Mouse (Mus musculus): ENCODE results near the gene Gss. TPM values are rescaled to one million over a fixed set of nuclear protein-coding genes. Genes with fewer than 3 reads are reported as not detected.

Gss gene
- total RNA-seq, 2 experiments from 2014 or later = 5.7 to 6.4 TPM

- H3K27ac ChIP-seq = no peak overlapping the region
- H3K4me3 ChIP-seq = no peak overlapping the region
- intact Hi-C loops (cut with DNase I) = no loop called here
- TF ChIP-seq CTCF (IDR thresholded peaks at IDR 0.05) = no peak
- no peak for DNase-seq
Observed at GRCm38 (mm10) chr2:155585082-155585481, 7.5 kb downstream of the Gss start.

- peak; percentile 59 for DNase-seq
- TF ChIP-seq CTCF (IDR thresholded peaks at IDR 0.05) = peak; percentile 92
- H3K27ac ChIP-seq = no peak overlapping the region
- H3K4me3 ChIP-seq = no peak overlapping the region
- intact Hi-C loops (cut with DNase I) = loop anchor here (1.0 kb wide), 1 partner anchor 68 kb away; no protein-coding TSS in a partner anchor
Observed at GRCm38 (mm10) chr2:155583927-155584530, 8.6 kb downstream of the Gss start.

- Histone ChIP-seq H3K27ac (no peak overlapping the region), H3K4me3 (no peak overlapping the region)
- intact Hi-C loops (cut with DNase I) = no loop called here
- DNase-seq = no peak
- TF ChIP-seq CTCF (IDR thresholded peaks at IDR 0.05) = no peak
Observed at GRCm38 (mm10) chr2:155582996-155583395, 9.6 kb downstream of the Gss start.

DNA sequence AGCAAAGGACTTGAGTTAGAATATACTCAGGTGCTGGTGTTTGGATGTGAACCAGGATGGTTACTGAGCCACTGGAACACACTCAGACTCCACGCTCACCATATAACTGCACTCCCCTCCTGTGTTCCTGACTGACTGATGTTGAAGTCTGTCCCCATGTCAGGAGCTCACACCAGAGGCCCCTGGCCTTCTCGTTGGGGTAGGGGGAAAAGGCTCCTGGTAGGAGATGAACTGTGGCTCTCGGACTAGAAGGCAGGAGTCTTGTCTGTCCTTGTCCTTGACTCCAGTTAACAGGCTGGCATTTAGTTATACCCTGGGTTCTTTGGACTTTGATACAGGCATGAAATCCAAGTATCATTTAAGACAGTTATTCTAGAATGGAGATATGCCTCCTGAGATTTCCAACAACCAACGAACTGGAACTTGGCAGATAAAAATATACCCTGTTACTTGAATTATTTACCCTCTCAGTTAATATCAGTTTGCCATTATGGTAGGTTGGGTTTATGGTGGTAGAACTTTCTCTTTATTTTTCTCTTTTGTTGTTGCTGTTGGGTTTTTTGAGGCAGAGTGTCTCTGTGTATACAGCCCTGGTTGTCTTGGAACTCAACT is 10.1 kb downstream of the Gss start:
- no peak for DNase-seq
- Histone ChIP-seq H3K27ac (no peak overlapping the region), H3K4me3 (no peak overlapping the region)
- intact Hi-C loops (cut with DNase I) = no loop called here
- no peak for TF ChIP-seq CTCF (IDR thresholded peaks at IDR 0.05)

GRCm38 (mm10) chr2:155580331-155580730 is 12.3 kb downstream of the Gss start:
- H3K27ac ChIP-seq = no peak overlapping the region
- H3K4me3 ChIP-seq = no peak overlapping the region
- intact Hi-C loops (cut with DNase I) = no loop called here
- no peak for DNase-seq
- no peak for TF ChIP-seq CTCF (IDR thresholded peaks at IDR 0.05)

- no peak overlapping the region for H3K4me3 ChIP-seq
- intact Hi-C loops (cut with DNase I) = no loop called here
- DNase-seq = no peak
- H3K27ac ChIP-seq = no peak overlapping the region
- TF ChIP-seq CTCF (IDR thresholded peaks at IDR 0.05) = no peak
Observed at GRCm38 (mm10) chr2:155576656-155577055, 16.0 kb downstream of the Gss start.

DNA sequence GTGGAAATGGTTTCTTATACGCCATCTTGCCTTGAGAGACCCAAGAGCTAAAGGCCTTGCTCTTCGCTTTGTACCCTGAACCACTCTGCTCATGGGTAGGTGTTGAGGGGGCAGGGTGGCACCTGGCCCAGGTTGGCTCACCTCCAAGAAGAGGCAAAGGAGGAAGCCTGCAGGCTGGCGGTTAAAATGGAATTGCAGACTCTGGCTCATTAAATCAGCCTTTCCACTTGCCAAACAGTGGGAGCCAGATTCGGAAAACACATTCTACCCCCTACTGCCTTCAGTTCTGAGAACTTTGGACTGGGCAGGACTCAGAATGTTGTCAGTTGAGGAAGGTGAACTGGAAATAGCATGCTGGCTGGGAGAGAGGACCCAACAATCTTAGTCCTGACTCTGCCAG is 17.9 kb downstream of the Gss start:
- no peak; the same call in 1 of the 2 replicates for TF ChIP-seq CTCF (IDR thresholded peaks at IDR 0.05)
- no peak overlapping the region for H3K4me3 ChIP-seq
- DNase-seq = peak; percentile 70
- intact Hi-C loops (cut with DNase I) = no loop called here
- peak overlapping the region; percentile 56 for H3K27ac ChIP-seq

DNA sequence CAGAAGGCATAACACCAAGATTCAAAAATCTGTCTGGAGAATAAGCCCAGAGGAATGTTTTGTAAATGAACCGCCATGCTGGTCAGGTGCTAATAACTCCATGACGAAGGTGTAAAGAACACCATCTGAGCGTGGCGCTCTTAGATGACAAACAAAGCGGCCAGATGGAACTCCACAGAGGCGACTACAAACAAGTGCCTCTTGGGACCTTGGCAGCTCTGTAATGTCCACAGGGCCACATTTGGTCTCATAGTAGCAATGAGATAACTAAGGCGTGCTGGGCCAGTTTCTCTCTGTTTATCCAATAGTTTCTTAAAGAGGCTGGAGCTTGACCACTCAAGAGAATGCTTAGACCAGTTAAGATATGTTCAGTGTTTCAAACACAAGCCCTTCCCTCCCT is 18.6 kb downstream of the Gss start:
- peak overlapping the region; percentile 56 for H3K27ac ChIP-seq
- no peak for TF ChIP-seq CTCF (IDR thresholded peaks at IDR 0.05)
- intact Hi-C loops (cut with DNase I) = no loop called here
- no peak overlapping the region for H3K4me3 ChIP-seq
- DNase-seq = no peak

- H3K4me3 ChIP-seq = no peak overlapping the region
- no peak for TF ChIP-seq CTCF (IDR thresholded peaks at IDR 0.05)
- intact Hi-C loops (cut with DNase I) = no loop called here
- H3K27ac ChIP-seq = no peak overlapping the region
- DNase-seq = no peak
Observed at GRCm38 (mm10) chr2:155573001-155573400, 19.6 kb downstream of the Gss start.

- H3K4me3 ChIP-seq = no peak overlapping the region
- H3K27ac ChIP-seq = no peak overlapping the region
- intact Hi-C loops (cut with DNase I) = no loop called here
- no peak for DNase-seq
- no peak for TF ChIP-seq CTCF (IDR thresholded peaks at IDR 0.05)
Observed at GRCm38 (mm10) chr2:155569223-155569807, 23.3 kb downstream of the Gss start.

DNA sequence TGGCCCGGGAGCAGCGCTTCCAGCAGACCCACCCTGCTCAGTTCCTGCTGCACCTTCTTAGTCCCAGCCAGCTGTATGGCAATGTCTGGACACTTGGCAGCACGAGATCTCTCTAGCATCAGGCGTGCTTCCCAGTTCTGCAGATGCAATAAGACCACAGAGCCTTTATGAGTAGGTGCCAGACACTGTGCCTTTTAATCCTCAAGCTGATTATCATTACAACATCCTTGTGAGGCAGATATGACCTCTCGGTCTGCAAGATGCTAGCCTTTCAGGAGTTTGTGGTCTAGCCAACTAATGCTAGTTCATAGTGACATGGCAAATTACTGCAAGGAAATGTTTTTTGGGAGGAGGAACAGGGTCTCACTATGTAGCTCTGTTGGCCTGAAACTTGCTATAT is 24.9 kb downstream of the Gss start:
- no peak for TF ChIP-seq CTCF (IDR thresholded peaks at IDR 0.05)
- intact Hi-C loops (cut with DNase I) = no loop called here

DNA sequence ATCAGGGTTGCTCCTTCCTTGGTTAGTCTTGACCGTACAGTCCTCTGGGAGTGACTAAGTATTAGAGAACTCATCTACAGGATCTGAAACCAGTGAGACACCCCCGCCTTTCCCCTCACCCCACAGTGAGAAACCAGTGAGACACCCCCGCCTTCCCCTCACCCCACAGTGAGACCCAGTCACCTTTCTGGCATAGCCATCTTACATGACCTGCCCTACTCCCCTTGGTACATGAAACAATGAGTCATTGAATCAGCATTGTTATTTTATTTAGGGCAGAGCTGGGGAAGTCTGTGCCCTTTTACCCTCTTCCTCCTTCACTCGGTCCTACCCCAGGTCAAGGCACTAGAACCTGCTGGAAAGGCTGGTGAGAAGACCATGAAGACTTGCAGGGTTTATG is 29.7 kb downstream of the Gss start:
- intact Hi-C loops (cut with DNase I) = no loop called here
- TF ChIP-seq CTCF (IDR thresholded peaks at IDR 0.05) = no peak
- no peak for DNase-seq
- Histone ChIP-seq H3K4me3 (no peak overlapping the region), H3K27ac (no peak overlapping the region)

More for the DNA sequence above, 24.9 kb downstream of the Gss start:
- no peak overlapping the region for H3K27ac ChIP-seq
- DNase-seq = no peak
- H3K4me3 ChIP-seq = no peak overlapping the region

GRCm38 (mm10) chr2:155562209-155562608 is 30.4 kb downstream of the Gss start:
- no peak overlapping the region for H3K27ac ChIP-seq
- intact Hi-C loops (cut with DNase I) = no loop called here
- DNase-seq = no peak
- no peak overlapping the region for H3K4me3 ChIP-seq
- TF ChIP-seq CTCF (IDR thresholded peaks at IDR 0.05) = no peak
